Mouse (Mus musculus): ENCODE measurements around the gene Tmsb15l.
"Not testable (repeated sequence)": the region's sequence is repeated elsewhere in the genome, so short reads cannot be mapped to it uniquely, and the experiment has no call there.

- TF ChIP-seq CTCF (IDR thresholded peaks at IDR 0.05; ENCODE audit: extremely low read depth, insufficient read depth, insufficient read length, insufficient replicate concordance); POLR2A (IDR thresholded peaks at IDR 0.05; ENCODE audit: low read depth, low read length): not testable (repeated sequence)
These were observed 18.4 kb downstream of the Tmsb15l start for GRCm38 (mm10) chrX:136958300-136958699.

Measured in spleen, adult 2 months (tissue).